Mouse (Mus musculus): ENCODE results near the gene Rora. TPM values are rescaled to one million over a fixed set of nuclear protein-coding genes. Genes with fewer than 3 reads are reported as not detected.

Gene Rora
- 5.9 and 6.5 TPM in 2 replicates for polyA plus RNA-seq (2014; fragmentation: Nextera tagmentation; extraction: Ambion mirVana)

DNA sequence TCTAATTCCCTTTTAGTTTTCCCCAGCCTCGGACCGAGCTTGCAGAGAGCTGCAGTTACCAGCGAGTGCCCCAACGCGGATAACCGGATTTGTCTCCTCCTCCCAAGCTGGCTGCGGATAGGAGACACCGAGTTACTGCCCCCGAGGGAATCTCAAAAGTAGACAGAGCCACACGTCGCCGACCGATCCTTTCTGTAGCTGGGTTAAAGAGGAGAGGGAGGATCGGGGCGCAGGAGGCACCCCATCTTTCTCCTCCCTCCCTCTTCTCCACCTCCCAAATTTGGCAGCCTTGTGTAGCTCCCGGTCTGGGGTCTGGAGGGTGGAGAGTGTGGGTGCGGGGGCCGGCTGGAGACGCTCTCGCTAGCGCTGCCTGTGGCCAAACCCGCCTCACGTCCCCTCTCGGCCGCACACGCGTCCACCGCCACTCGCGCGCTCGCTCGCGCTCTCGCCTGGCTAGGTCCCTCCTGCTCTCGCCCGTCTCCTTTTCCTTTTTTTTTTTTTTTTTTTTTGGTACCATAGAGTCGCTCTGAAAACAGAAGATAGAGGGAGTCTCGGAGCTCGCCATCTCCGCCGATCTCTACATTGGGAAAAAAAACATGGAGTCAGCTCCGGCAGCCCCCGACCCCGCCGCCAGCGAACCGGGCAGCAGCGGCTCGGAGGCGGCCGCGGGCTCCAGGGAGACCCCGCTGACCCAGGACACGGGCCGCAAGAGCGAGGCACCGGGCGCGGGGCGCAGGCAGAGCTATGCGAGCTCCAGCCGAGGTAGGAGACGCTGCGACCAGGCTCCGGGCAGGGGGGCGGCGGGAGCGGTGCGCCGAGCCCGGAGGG, at the start of gene Rora:
Rora (plus strand) TSS at position 576 of the 828 bp plus-strand sequence.
- Histone ChIP-seq H3K9ac (ENCODE audit: low read depth, low read length) (peak within 1 kb of the TSS; percentile 77), H3K27ac (ENCODE audit: low read depth, low read length) (peak within 1 kb of the TSS; percentile 75), H3K27me3 (ENCODE audit: control insufficient read depth, insufficient read depth, low read length) (0 out of 2 replicates have a peak, but pooled peaks cover 2% of the 10 kb centered on the region), H3K9me3 (replicated peaks; ENCODE audit: control insufficient read depth, low read length) (no peaks in the 10 kb centered on the region), H3K4me3 (ENCODE audit: low read depth, low read length) (peak within 1 kb of the TSS; percentile 83), H3K36me3 (ENCODE audit: control insufficient read depth, insufficient read depth, low read length) (no peaks in the 10 kb centered on the region), H3K4me2 (peak within 1 kb of the TSS; percentile 99), H3K4me1 (ENCODE audit: control insufficient read depth, insufficient read depth, low read length) (no peaks in the 10 kb centered on the region; the same call in 1 of the 2 replicates)
- under 1% methylated on average over 66 of the region's 72 CpGs for WGBS (ENCODE audit: insufficient replicate concordance)
- peak; percentile 62 for ATAC-seq (replicated peaks; ENCODE audit: insufficient number of reproducible peaks, low FRiP score, low TSS enrichment)

- Histone ChIP-seq H3K4me1 (ENCODE audit: control insufficient read depth, insufficient read depth, low read length) (no peaks in the 10 kb centered on the region), H3K27ac (ENCODE audit: low read depth, low read length) (no peak overlapping the region), H3K27me3 (ENCODE audit: control insufficient read depth, insufficient read depth, low read length) (no peaks in the 10 kb centered on the region), H3K4me3 (ENCODE audit: low read depth, low read length) (no peak overlapping the region), H3K9ac (ENCODE audit: low read depth, low read length) (no peak overlapping the region), H3K9me3 (replicated peaks; ENCODE audit: control insufficient read depth, low read length) (no peaks in the 10 kb centered on the region), H3K4me2 (no peak overlapping the region), H3K36me3 (ENCODE audit: control insufficient read depth, insufficient read depth, low read length) (no peaks in the 10 kb centered on the region)
- no peak for ATAC-seq (replicated peaks; ENCODE audit: insufficient number of reproducible peaks, low FRiP score, low TSS enrichment)
- 79% methylated on average over 9 of the region's 9 CpGs for WGBS (ENCODE audit: insufficient replicate concordance)
Observed at GRCm38 (mm10) chr9:68614006-68614405, 39.6 kb upstream of the Rora start.

GRCm38 (mm10) chr9:68617116-68617515, 36.5 kb upstream of the Rora start:
- no peak overlapping the region for H3K27ac ChIP-seq (ENCODE audit: low read depth, low read length)
- H3K4me3 ChIP-seq (ENCODE audit: low read depth, low read length) = no peak overlapping the region
- no peaks in the 10 kb centered on the region for H3K36me3 ChIP-seq (ENCODE audit: control insufficient read depth, insufficient read depth, low read length)
- H3K27me3 ChIP-seq (ENCODE audit: control insufficient read depth, insufficient read depth, low read length) = no peaks in the 10 kb centered on the region
- no peak overlapping the region for H3K9ac ChIP-seq (ENCODE audit: low read depth, low read length)
- ATAC-seq (replicated peaks; ENCODE audit: insufficient number of reproducible peaks, low FRiP score, low TSS enrichment) = no peak
- H3K4me1 ChIP-seq (ENCODE audit: control insufficient read depth, insufficient read depth, low read length) = no peaks in the 10 kb centered on the region
- WGBS (ENCODE audit: insufficient replicate concordance) = 43% methylated on average over 4 of the region's 4 CpGs
- H3K9me3 ChIP-seq (replicated peaks; ENCODE audit: control insufficient read depth, low read length) = no peaks in the 10 kb centered on the region
- H3K4me2 ChIP-seq = no peak overlapping the region

DNA sequence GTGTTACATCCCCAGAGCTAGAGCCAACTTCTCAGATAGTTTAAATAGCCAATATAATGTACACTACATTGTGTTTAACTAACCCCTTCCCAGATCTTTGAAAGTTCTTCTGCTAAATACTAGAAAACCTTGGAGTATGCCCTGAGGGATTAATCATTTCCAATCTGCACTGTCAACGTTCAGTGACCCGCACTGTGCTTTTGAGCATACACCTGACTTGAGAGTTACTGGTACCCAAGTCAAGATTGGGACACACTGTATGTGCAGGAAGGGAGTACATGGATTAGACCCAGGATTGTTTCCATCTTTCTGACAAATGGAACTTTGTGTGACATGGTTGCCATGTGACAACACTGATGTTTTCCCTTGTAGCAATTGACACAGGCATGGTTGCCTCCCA, 33.5 kb upstream of the Rora start:
- H3K36me3 ChIP-seq (ENCODE audit: control insufficient read depth, insufficient read depth, low read length) = no peaks in the 10 kb centered on the region
- 73% methylated on average over 2 of the region's 2 CpGs for WGBS (ENCODE audit: insufficient replicate concordance)
- H3K27ac ChIP-seq (ENCODE audit: low read depth, low read length) = no peak overlapping the region
- ATAC-seq (replicated peaks; ENCODE audit: insufficient number of reproducible peaks, low FRiP score, low TSS enrichment) = no peak
- no peaks in the 10 kb centered on the region for H3K9me3 ChIP-seq (replicated peaks; ENCODE audit: control insufficient read depth, low read length)
- H3K27me3 ChIP-seq (ENCODE audit: control insufficient read depth, insufficient read depth, low read length) = no peaks in the 10 kb centered on the region
- no peak overlapping the region for H3K4me3 ChIP-seq (ENCODE audit: low read depth, low read length)
- no peaks in the 10 kb centered on the region for H3K4me1 ChIP-seq (ENCODE audit: control insufficient read depth, insufficient read depth, low read length)
- H3K4me2 ChIP-seq = no peak overlapping the region
- no peak overlapping the region for H3K9ac ChIP-seq (ENCODE audit: low read depth, low read length)

- Histone ChIP-seq H3K27me3 (ENCODE audit: control insufficient read depth, insufficient read depth, low read length) (no peaks in the 10 kb centered on the region), H3K4me3 (ENCODE audit: low read depth, low read length) (no peak overlapping the region), H3K36me3 (ENCODE audit: control insufficient read depth, insufficient read depth, low read length) (no peaks in the 10 kb centered on the region), H3K9me3 (replicated peaks; ENCODE audit: control insufficient read depth, low read length) (no peaks in the 10 kb centered on the region), H3K9ac (ENCODE audit: low read depth, low read length) (no peak overlapping the region), H3K4me1 (ENCODE audit: control insufficient read depth, insufficient read depth, low read length) (no peaks in the 10 kb centered on the region), H3K27ac (ENCODE audit: low read depth, low read length) (no peak overlapping the region), H3K4me2 (no peak overlapping the region)
- 76% methylated on average over 6 of the region's 6 CpGs for WGBS (ENCODE audit: insufficient replicate concordance)
- ATAC-seq (replicated peaks; ENCODE audit: insufficient number of reproducible peaks, low FRiP score, low TSS enrichment) = no peak
Observed at GRCm38 (mm10) chr9:68620441-68620840, 33.1 kb upstream of the Rora start.

DNA sequence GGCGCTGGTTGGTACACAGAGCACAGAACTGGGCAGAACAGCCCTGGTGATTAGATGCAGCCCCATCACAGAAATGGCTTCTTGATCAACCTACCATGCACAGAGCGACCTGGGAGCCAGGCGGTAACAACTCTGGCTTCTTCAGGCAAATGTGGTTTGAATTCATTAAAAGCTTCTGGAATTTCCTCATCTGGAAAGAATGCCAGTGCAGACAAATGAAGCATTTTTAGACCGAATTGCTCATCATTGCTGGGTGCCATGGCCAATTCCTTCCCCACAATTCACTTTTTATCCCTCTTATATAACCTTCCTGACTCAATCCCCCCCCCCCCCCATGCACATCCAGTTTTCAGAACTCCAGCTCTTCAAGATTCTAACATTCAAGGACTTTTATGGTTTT, 28.6 kb upstream of the Rora start:
- H3K4me1 ChIP-seq (ENCODE audit: control insufficient read depth, insufficient read depth, low read length) = no peaks in the 10 kb centered on the region
- no peak overlapping the region for H3K4me2 ChIP-seq
- ATAC-seq (replicated peaks; ENCODE audit: insufficient number of reproducible peaks, low FRiP score, low TSS enrichment) = no peak
- no peak overlapping the region for H3K4me3 ChIP-seq (ENCODE audit: low read depth, low read length)
- H3K27me3 ChIP-seq (ENCODE audit: control insufficient read depth, insufficient read depth, low read length) = no peaks in the 10 kb centered on the region
- no peak overlapping the region for H3K27ac ChIP-seq (ENCODE audit: low read depth, low read length)
- WGBS (ENCODE audit: insufficient replicate concordance) = 70% methylated on average over 4 of the region's 4 CpGs
- no peaks in the 10 kb centered on the region for H3K36me3 ChIP-seq (ENCODE audit: control insufficient read depth, insufficient read depth, low read length)
- no peaks in the 10 kb centered on the region for H3K9me3 ChIP-seq (replicated peaks; ENCODE audit: control insufficient read depth, low read length)
- no peak overlapping the region for H3K9ac ChIP-seq (ENCODE audit: low read depth, low read length)

DNA sequence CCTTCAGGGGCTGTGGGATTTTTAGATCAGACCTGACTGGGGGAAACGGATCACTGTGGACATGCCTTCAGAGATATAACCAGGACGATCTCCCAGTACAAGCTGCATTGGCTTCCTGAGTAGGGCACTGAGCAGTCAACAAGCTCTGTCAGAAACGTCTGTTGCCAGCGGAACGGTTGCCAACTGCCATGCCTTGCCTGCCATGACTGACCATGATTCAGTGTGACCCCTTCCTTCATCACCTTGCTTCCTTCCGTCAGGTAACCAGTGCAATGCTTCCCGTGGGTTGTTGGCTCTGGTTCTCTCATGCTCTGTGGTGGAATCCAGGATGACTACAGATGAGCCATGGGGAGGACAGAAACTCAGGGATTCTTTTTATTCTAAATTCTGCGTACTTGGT, 16.3 kb upstream of the Rora start:
- no peaks in the 10 kb centered on the region for H3K4me1 ChIP-seq (ENCODE audit: control insufficient read depth, insufficient read depth, low read length)
- no peaks in the 10 kb centered on the region for H3K36me3 ChIP-seq (ENCODE audit: control insufficient read depth, insufficient read depth, low read length)
- H3K27me3 ChIP-seq (ENCODE audit: control insufficient read depth, insufficient read depth, low read length) = no peaks in the 10 kb centered on the region
- H3K27ac ChIP-seq (ENCODE audit: low read depth, low read length) = no peak overlapping the region
- H3K9ac ChIP-seq (ENCODE audit: low read depth, low read length) = no peak overlapping the region
- no peaks in the 10 kb centered on the region for H3K9me3 ChIP-seq (replicated peaks; ENCODE audit: control insufficient read depth, low read length)
- no peak for ATAC-seq (replicated peaks; ENCODE audit: insufficient number of reproducible peaks, low FRiP score, low TSS enrichment)
- no peak overlapping the region for H3K4me3 ChIP-seq (ENCODE audit: low read depth, low read length)
- H3K4me2 ChIP-seq = no peak overlapping the region
- 75% methylated on average over 8 of the region's 8 CpGs for WGBS (ENCODE audit: insufficient replicate concordance)

GRCm38 (mm10) chr9:68641123-68641522, 12.5 kb upstream of the Rora start:
- Histone ChIP-seq H3K4me2 (no peak overlapping the region), H3K27ac (ENCODE audit: low read depth, low read length) (no peak overlapping the region), H3K9ac (ENCODE audit: low read depth, low read length) (no peak overlapping the region), H3K4me1 (ENCODE audit: control insufficient read depth, insufficient read depth, low read length) (no peaks in the 10 kb centered on the region), H3K4me3 (ENCODE audit: low read depth, low read length) (no peak overlapping the region), H3K9me3 (replicated peaks; ENCODE audit: control insufficient read depth, low read length) (no peaks in the 10 kb centered on the region), H3K36me3 (ENCODE audit: control insufficient read depth, insufficient read depth, low read length) (no peaks in the 10 kb centered on the region), H3K27me3 (ENCODE audit: control insufficient read depth, insufficient read depth, low read length) (no peaks in the 10 kb centered on the region)
- WGBS (ENCODE audit: insufficient replicate concordance) = 79% methylated on average over 3 of the region's 3 CpGs
- ATAC-seq (replicated peaks; ENCODE audit: insufficient number of reproducible peaks, low FRiP score, low TSS enrichment) = no peak

DNA sequence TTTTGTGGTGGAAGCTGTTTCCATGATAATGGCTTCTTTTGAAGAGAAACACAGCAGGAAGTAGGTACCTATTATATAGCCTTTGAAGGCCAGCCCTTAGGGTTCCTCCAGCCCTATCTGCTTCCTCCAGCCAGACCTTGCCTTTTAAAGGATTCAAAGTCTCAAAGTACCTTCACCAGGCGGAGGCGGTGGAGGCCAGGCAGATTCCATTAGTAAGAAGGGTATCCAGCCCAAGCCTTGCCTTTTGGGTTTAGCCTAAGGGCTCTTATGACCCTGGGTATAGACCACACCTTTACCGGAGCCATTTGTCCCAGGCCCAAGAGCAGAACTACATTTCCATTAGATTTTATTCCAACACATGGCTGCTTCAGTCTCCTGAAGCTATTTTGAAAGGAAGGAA, 5.5 kb upstream of the Rora start:
- no peak for ATAC-seq (replicated peaks; ENCODE audit: insufficient number of reproducible peaks, low FRiP score, low TSS enrichment)
- no peaks in the 10 kb centered on the region for H3K36me3 ChIP-seq (ENCODE audit: control insufficient read depth, insufficient read depth, low read length)
- H3K9ac ChIP-seq (ENCODE audit: low read depth, low read length) = no peak overlapping the region
- no peaks in the 10 kb centered on the region for H3K4me1 ChIP-seq (ENCODE audit: control insufficient read depth, insufficient read depth, low read length)
- H3K4me3 ChIP-seq (ENCODE audit: low read depth, low read length) = no peak overlapping the region
- H3K27me3 ChIP-seq (ENCODE audit: control insufficient read depth, insufficient read depth, low read length) = no peaks in the 10 kb centered on the region
- H3K4me2 ChIP-seq = no peak overlapping the region
- 70% methylated on average over 3 of the region's 3 CpGs for WGBS (ENCODE audit: insufficient replicate concordance)
- no peak overlapping the region for H3K27ac ChIP-seq (ENCODE audit: low read depth, low read length)
- H3K9me3 ChIP-seq (replicated peaks; ENCODE audit: control insufficient read depth, low read length) = no peaks in the 10 kb centered on the region
